Mouse (Mus musculus) macrophage (primary cell): ENCODE measurements around the gene Fbxo46. TPM values are rescaled to one million over a fixed set of nuclear protein-coding genes. Genes with fewer than 3 reads are reported as not detected.
"Not testable (repeated sequence)": the region's sequence is repeated elsewhere in the genome, so short reads cannot be mapped to it uniquely, and the experiment has no call there.

Experiments
- H3K27ac ChIP-seq: fragments of 350-480 bp; formaldehyde crosslinking; 2 replicates; pipeline ENCODE4 v1.9.0; 2021
- H3K36me3 ChIP-seq: fragments of 350-480 bp; formaldehyde crosslinking; 2 replicates; pipeline ENCODE4 v1.9.0; 2021; ENCODE audit errors: inconsistent target
- H3K4me3 ChIP-seq: fragments of 350-480 bp; formaldehyde crosslinking; 2 replicates; pipeline ENCODE4 v1.9.0; 2021; ENCODE audit errors: inconsistent target
- H3K79me2 ChIP-seq: fragments of 350-480 bp; formaldehyde crosslinking; 2 replicates; pipeline ENCODE4 v1.9.0; 2021; ENCODE audit errors: inconsistent target
- WGBS: methylation state at CpG from one replicate; pipeline ENCODE4 v1.1.7; 2026; ENCODE audit warnings: inconsistent platforms; ENCODE audit not compliant: missing documents; 5-methylcytosine and 5-hydroxymethylcytosine counted together
- polyA plus RNA-seq: library from polyadenylated mRNA; stranded (reverse); fragments of 250-400 nt; gene quantifications from 3 replicates; pipeline ENCODE4 v1.2.4, GENCODE M21; 2018; ENCODE audit warnings: inconsistent platforms

The Fbxo46 gene
- polyA plus RNA-seq, 1 experiment from 2014 or later: 3.8 TPM

GRCm38 (mm10) chr7:19136168-19136567 is 16.5 kb downstream of the Fbxo46 start:
- WGBS: 98% methylated on average over 13 of the region's 13 CpGs
- H3K27ac ChIP-seq: no peak overlapping the region
- no peak overlapping the region for H3K4me3 ChIP-seq
- H3K79me2 ChIP-seq: peaks cover 35% of the 10 kb centered on the region
- peaks cover 42% of the 10 kb centered on the region; the same call in 1 of the 2 replicates for H3K36me3 ChIP-seq

GRCm38 (mm10) chr7:19136673-19137334 is 17.1 kb downstream of the Fbxo46 start:
- Histone ChIP-seq H3K4me3 (no peak overlapping the region), H3K79me2 (peaks cover 34% of the 10 kb centered on the region), H3K36me3 (peaks cover 43% of the 10 kb centered on the region; the same call in 1 of the 2 replicates), H3K27ac (no peak overlapping the region)
- 95% methylated on average over 38 of the region's 38 CpGs for WGBS

GRCm38 (mm10) chr7:19137380-19137779 is 17.7 kb downstream of the Fbxo46 start:
- Histone ChIP-seq H3K4me3 (no peak overlapping the region), H3K36me3 (peaks cover 43% of the 10 kb centered on the region; the same call in 1 of the 2 replicates), H3K27ac (no peak overlapping the region), H3K79me2 (peaks cover 28% of the 10 kb centered on the region)
- 75% methylated on average over 4 of the region's 5 CpGs for WGBS

GRCm38 (mm10) chr7:19146793-19147192 is 27.1 kb downstream of the Fbxo46 start:
- Histone ChIP-seq H3K4me3 (no peak overlapping the region), H3K79me2 (peaks cover 16% of the 10 kb centered on the region), H3K27ac (no peak overlapping the region), H3K36me3 (no peaks in the 10 kb centered on the region)
- WGBS: 91% methylated on average over 10 of the region's 10 CpGs

GRCm38 (mm10) chr7:19147497-19148045 is 27.9 kb downstream of the Fbxo46 start:
- H3K36me3 ChIP-seq: peaks cover 5% of the 10 kb centered on the region; the same call in 1 of the 2 replicates
- no peak overlapping the region for H3K27ac ChIP-seq
- 24% methylated on average over 5 of the region's 6 CpGs for WGBS
- H3K79me2 ChIP-seq: peaks cover 16% of the 10 kb centered on the region
- no peak overlapping the region for H3K4me3 ChIP-seq

- Histone ChIP-seq H3K36me3 (peaks cover 12% of the 10 kb centered on the region; the same call in 1 of the 2 replicates), H3K27ac (0 out of 2 replicates have a peak overlapping the region, but pooled peaks have one; percentile 21)
- 13% methylated on average over 20 of the region's 20 CpGs for WGBS
Measured at GRCm38 (mm10) chr7:19148180-19148874, 28.7 kb downstream of the Fbxo46 start.

GRCm38 (mm10) chr7:19148875-19149541 is 29.3 kb downstream of the Fbxo46 start, which contains the start of gene Qpctl:
TSS of gene Qpctl (minus strand) at chr7:19149291.
- Histone ChIP-seq H3K27ac (peak within 1 kb of the TSS; percentile 45), H3K4me3 (peak within 1 kb of the TSS; percentile 96), H3K36me3 (peaks cover 13% of the 10 kb centered on the region; the same call in 1 of the 2 replicates), H3K79me2 (peaks cover 16% of the 10 kb centered on the region)
- 2% methylated on average over 43 of the region's 43 CpGs for WGBS

More at GRCm38 (mm10) chr7:19148180-19148874, 28.7 kb downstream of the Fbxo46 start:
- Histone ChIP-seq H3K79me2 (peaks cover 16% of the 10 kb centered on the region), H3K4me3 (peak overlapping the region; percentile 96)

GRCm38 (mm10) chr7:19149626-19150025 is 30.0 kb downstream of the Fbxo46 start, which contains the start of gene Snrpd2:
TSS of gene Snrpd2 (plus strand) at chr7:19149722.
- H3K79me2 ChIP-seq: peaks cover 16% of the 10 kb centered on the region
- H3K4me3 ChIP-seq: peak within 1 kb of the TSS; percentile 96
- WGBS: under 1% methylated on average over 24 of the region's 24 CpGs
- peaks cover 13% of the 10 kb centered on the region; the same call in 1 of the 2 replicates for H3K36me3 ChIP-seq
- H3K27ac ChIP-seq: peak within 1 kb of the TSS; percentile 45

GRCm38 (mm10) chr7:19151121-19151520 is 31.5 kb downstream of the Fbxo46 start:
- H3K27ac ChIP-seq, H3K4me3 ChIP-seq: not testable (repeated sequence)
- 95% methylated on average over 10 of the region's 10 CpGs for WGBS
- peaks cover 16% of the 10 kb centered on the region for H3K79me2 ChIP-seq
- peaks cover 13% of the 10 kb centered on the region; the same call in 1 of the 2 replicates for H3K36me3 ChIP-seq

GRCm38 (mm10) chr7:19154796-19155195 is 35.1 kb downstream of the Fbxo46 start:
- 94% methylated on average over 8 of the region's 8 CpGs for WGBS
- no peak overlapping the region for H3K4me3 ChIP-seq
- no peak overlapping the region for H3K27ac ChIP-seq
- peaks cover 16% of the 10 kb centered on the region for H3K79me2 ChIP-seq
- peaks cover 13% of the 10 kb centered on the region; the same call in 1 of the 2 replicates for H3K36me3 ChIP-seq

GRCm38 (mm10) chr7:19155825-19156475 is 36.3 kb downstream of the Fbxo46 start:
- Histone ChIP-seq H3K79me2 (peaks cover 4% of the 10 kb centered on the region; the same call in 1 of the 2 replicates), H3K27ac (no peak overlapping the region), H3K4me3 (no peak overlapping the region), H3K36me3 (peaks cover 13% of the 10 kb centered on the region; the same call in 1 of the 2 replicates)
- WGBS: 86% methylated on average over 13 of the region's 13 CpGs

- Histone ChIP-seq H3K79me2 (no peaks in the 10 kb centered on the region), H3K36me3 (peaks cover 10% of the 10 kb centered on the region; the same call in 1 of the 2 replicates), H3K4me3 (no peak overlapping the region), H3K27ac (no peak overlapping the region)
- 9% methylated on average over 30 of the region's 30 CpGs for WGBS
Measured at GRCm38 (mm10) chr7:19157160-19157800, 37.6 kb downstream of the Fbxo46 start.

GRCm38 (mm10) chr7:19158601-19159000 is 38.9 kb downstream of the Fbxo46 start:
- Histone ChIP-seq H3K4me3 (no peak overlapping the region), H3K79me2 (no peaks in the 10 kb centered on the region), H3K36me3 (no peaks in the 10 kb centered on the region), H3K27ac (no peak overlapping the region)
- WGBS: 76% methylated on average over 11 of the region's 11 CpGs
